Mouse (Mus musculus) ES-Bruce4 (cell line): ENCODE measurements around the gene Pola1. TPM values are rescaled to one million over a fixed set of nuclear protein-coding genes. Genes with fewer than 3 reads are reported as not detected.

Experiments
- H3K27ac ChIP-seq: 2 replicates; pipeline ENCODE4 v1.5.1; 2012; ENCODE audit warnings: low read length, inconsistent platforms; ENCODE audit not compliant: insufficient read depth
- H3K27me3 ChIP-seq: 2 replicates; pipeline ENCODE4 v1.6.1; 2012; ENCODE audit warnings: mild to moderate bottlenecking, low read length, inconsistent platforms; ENCODE audit not compliant: control insufficient read depth, poor library complexity, insufficient read depth, severe bottlenecking
- H3K36me3 ChIP-seq: 2 replicates; pipeline ENCODE4 v1.6.1; 2012; ENCODE audit warnings: inconsistent platforms, mild to moderate bottlenecking, low read length, moderate library complexity; ENCODE audit not compliant: control insufficient read depth, poor library complexity, insufficient read depth, severe bottlenecking
- H3K4me1 ChIP-seq: one replicate; pipeline ENCODE4 v1.8.1; 2011; ENCODE audit warnings: low read length; ENCODE audit not compliant: control insufficient read depth, insufficient read depth
- H3K4me3 ChIP-seq: 2 replicates; pipeline ENCODE4 v1.5.1; 2011; ENCODE audit warnings: low read depth, mild to moderate bottlenecking, low read length
- H3K9ac ChIP-seq: 2 replicates; pipeline ENCODE4 v1.6.1; 2012; ENCODE audit warnings: low read depth, mild to moderate bottlenecking, inconsistent platforms; ENCODE audit not compliant: poor library complexity, severe bottlenecking
- H3K9me3 ChIP-seq: replicated peaks from 2 replicates; pipeline ENCODE4 v1.6.1; 2012; ENCODE audit warnings: mild to moderate bottlenecking, low read length, inconsistent platforms; ENCODE audit not compliant: control insufficient read depth, poor library complexity, insufficient read depth, severe bottlenecking
- CTCF ChIP-seq: IDR thresholded peaks from one replicate; pipeline ENCODE4 v1.8.1; 2011; ENCODE audit warnings: low read depth, low read length
- EP300 ChIP-seq: IDR thresholded peaks from 2 replicates; pipeline ENCODE4 v1.6.1; 2011; ENCODE audit warnings: low read depth, low read length; ENCODE audit not compliant: insufficient read depth
- POLR2A ChIP-seq: IDR thresholded peaks from one replicate; pipeline ENCODE4 v1.8.1; 2011; ENCODE audit warnings: low read length; ENCODE audit not compliant: insufficient read depth
- polyA plus RNA-seq: library from polyadenylated mRNA; stranded (reverse); fragments of >200 nt; gene quantifications from 2 replicates; pipeline ENCODE4 v1.2.4, GENCODE M21; 2011; ENCODE audit warnings: low read depth; ENCODE audit not compliant: missing spikeins, insufficient read depth, insufficient read length

The Pola1 gene
- polyA plus RNA-seq = 45.4 and 46.8 TPM in 2 replicates

- Histone ChIP-seq H3K9me3 (no peaks in the 10 kb centered on the region), H3K4me1 (no peaks in the 10 kb centered on the region), H3K27ac (peak within 1 kb of the TSS; percentile 83), H3K9ac (peak within 1 kb of the TSS; percentile 94), H3K36me3 (no peaks in the 10 kb centered on the region; the same call in 1 of the 2 replicates), H3K4me3 (peak within 1 kb of the TSS; percentile 99), H3K27me3 (no peaks in the 10 kb centered on the region)
- TF ChIP-seq CTCF = no peak
- TF ChIP-seq POLR2A = no peak
- TF ChIP-seq EP300 = no peak
These were observed at the start of gene Pola1 for GRCm38 (mm10) chrX:93631657-93632449. Gene Pola1 (minus strand): TSS chrX:93632155.

DNA sequence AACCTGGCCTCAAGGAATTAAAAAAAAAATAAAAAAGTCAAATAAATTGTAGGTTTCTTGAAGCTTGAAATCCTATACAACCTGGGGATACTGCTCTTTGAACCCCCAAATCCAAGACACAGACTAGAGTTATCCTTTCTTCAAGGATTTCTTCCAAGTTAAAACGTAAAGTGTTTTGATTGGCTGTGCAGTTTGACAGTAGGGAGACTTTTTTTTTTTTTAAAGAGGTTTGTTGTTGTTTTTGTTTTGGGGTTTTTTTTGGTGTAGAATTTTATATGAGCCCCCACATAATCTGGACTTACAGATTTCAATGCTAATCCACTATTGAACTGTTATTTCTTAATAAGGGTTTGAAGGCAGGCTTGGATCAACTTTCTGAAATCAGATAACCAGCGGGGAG lies 44.3 kb upstream of the Pola1 start:
- Histone ChIP-seq H3K4me3 (no peak overlapping the region), H3K36me3 (no peaks in the 10 kb centered on the region), H3K9me3 (no peaks in the 10 kb centered on the region), H3K9ac (no peak overlapping the region), H3K27ac (peak overlapping the region; percentile 94; the same call in 1 of the 2 replicates), H3K27me3 (no peaks in the 10 kb centered on the region), H3K4me1 (peaks cover 1% of the 10 kb centered on the region)
- TF ChIP-seq CTCF (no peak), EP300 (no peak), POLR2A (no peak)

- peak overlapping the region; percentile 94 for H3K27ac ChIP-seq
- TF ChIP-seq EP300 (peak; percentile 36; the same call in 1 of the 2 replicates), CTCF (no peak), POLR2A (no peak)
- peaks cover 1% of the 10 kb centered on the region for H3K4me1 ChIP-seq
- H3K27me3 ChIP-seq = no peaks in the 10 kb centered on the region
- H3K4me3 ChIP-seq = peak overlapping the region; percentile 83
- H3K36me3 ChIP-seq = no peaks in the 10 kb centered on the region
- peak overlapping the region; percentile 68; the same call in 1 of the 2 replicates for H3K9ac ChIP-seq
- no peaks in the 10 kb centered on the region for H3K9me3 ChIP-seq
These were observed 43.2 kb upstream of the Pola1 start for GRCm38 (mm10) chrX:93674836-93675795.

GRCm38 (mm10) chrX:93674432-93674831 lies 42.5 kb upstream of the Pola1 start:
- no peak for TF ChIP-seq EP300
- TF ChIP-seq CTCF = no peak
- TF ChIP-seq POLR2A = no peak
- peak overlapping the region; percentile 3; the same call in 1 of the 2 replicates for H3K4me3 ChIP-seq

DNA sequence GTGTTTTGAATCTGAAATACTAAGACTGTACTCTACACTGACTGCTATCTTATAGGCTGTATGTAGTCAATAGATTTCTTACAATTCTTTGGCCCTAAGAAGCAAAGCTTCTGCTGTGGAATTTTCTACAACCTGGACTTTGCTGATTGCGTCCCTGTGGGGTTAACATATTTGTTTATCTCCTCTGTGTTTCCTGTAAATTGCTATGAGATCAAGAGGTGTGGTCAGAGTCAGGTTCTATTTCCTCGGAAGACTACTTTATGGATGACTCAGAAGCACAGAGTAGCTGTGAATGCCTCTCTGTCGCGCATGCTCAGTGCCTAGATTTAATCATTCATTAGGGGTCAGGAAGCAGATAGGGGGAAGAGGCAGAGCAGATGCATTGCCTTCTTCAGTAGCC lies 32.8 kb upstream of the Pola1 start:
- no peaks in the 10 kb centered on the region for H3K9me3 ChIP-seq
- no peak overlapping the region for H3K4me3 ChIP-seq
- no peaks in the 10 kb centered on the region for H3K27me3 ChIP-seq
- no peak overlapping the region; the same call in 1 of the 2 replicates for H3K27ac ChIP-seq
- TF ChIP-seq CTCF (no peak), EP300 (no peak)
- peaks cover 1% of the 10 kb centered on the region for H3K4me1 ChIP-seq
- H3K9ac ChIP-seq = no peak overlapping the region
- H3K36me3 ChIP-seq = no peaks in the 10 kb centered on the region

More at GRCm38 (mm10) chrX:93674432-93674831, 42.5 kb upstream of the Pola1 start:
- Histone ChIP-seq H3K36me3 (no peaks in the 10 kb centered on the region), H3K27me3 (no peaks in the 10 kb centered on the region), H3K9ac (no peak overlapping the region), H3K9me3 (no peaks in the 10 kb centered on the region), H3K27ac (peak overlapping the region; percentile 51), H3K4me1 (peaks cover 1% of the 10 kb centered on the region)
